Mouse (Mus musculus) cerebellum, adult 2 months (tissue): ENCODE results near the gene Slc7a11. TPM values are rescaled to one million over a fixed set of nuclear protein-coding genes. Genes with fewer than 3 reads are reported as not detected.

ENCODE experiments used
- DNase-seq, 2 experiments: peaks; one replicate each; pipeline ENCODE4 v3.0.0; 2021
- H3K27ac ChIP-seq: fragments of 200-500 bp; 2 replicates; pipeline ENCODE4 v1.5.1; 2012; ENCODE audit warnings: low read length, control low read depth, inconsistent platforms; ENCODE audit not compliant: insufficient read depth
- H3K27me3 ChIP-seq: fragments of 200-500 bp; 2 replicates; pipeline ENCODE4 v1.6.1; 2012; ENCODE audit warnings: inconsistent platforms, mild to moderate bottlenecking, low read length, moderate library complexity; ENCODE audit not compliant: control insufficient read depth, insufficient read depth
- H3K4me1 ChIP-seq: fragments of 200-500 bp; 2 replicates; pipeline ENCODE4 v1.6.1; 2011; ENCODE audit warnings: low read length; ENCODE audit not compliant: control insufficient read depth, insufficient read depth
- H3K4me3 ChIP-seq: fragments of 200-500 bp; replicated peaks from 2 replicates; pipeline ENCODE3; 2011; ENCODE audit warnings: mild to moderate bottlenecking, low read depth, low read length, control low read depth; ENCODE audit not compliant: insufficient read depth
- CTCF ChIP-seq: fragments of 200-500 bp; IDR thresholded peaks from 2 replicates; pipeline ENCODE4 v1.5.1; 2011; ENCODE audit warnings: low read depth, mild to moderate bottlenecking, control low read depth, low read length, moderate library complexity, borderline replicate concordance; ENCODE audit not compliant: insufficient read depth
- POLR2A ChIP-seq: fragments of 200-500 bp; IDR thresholded peaks from 2 replicates; pipeline ENCODE4 v1.6.1; 2011; ENCODE audit warnings: low read length, control low read depth, borderline replicate concordance; ENCODE audit not compliant: insufficient read depth
- WGBS: fragments of 180-500 bp; shearing (Covaris S2); methylation state at CpG from one replicate; pipeline ENCODE4 v1.1.7; 2018; 5-methylcytosine and 5-hydroxymethylcytosine counted together
- polyA plus RNA-seq: library from polyadenylated mRNA; depleted of rRNA; stranded (reverse); fragments of >200 nt; gene quantifications from 2 replicates; pipeline ENCODE4 v1.2.3, GENCODE M21; 2012

The Slc7a11 gene
- polyA plus RNA-seq, 1 experiment, result 5.7 TPM

DNA sequence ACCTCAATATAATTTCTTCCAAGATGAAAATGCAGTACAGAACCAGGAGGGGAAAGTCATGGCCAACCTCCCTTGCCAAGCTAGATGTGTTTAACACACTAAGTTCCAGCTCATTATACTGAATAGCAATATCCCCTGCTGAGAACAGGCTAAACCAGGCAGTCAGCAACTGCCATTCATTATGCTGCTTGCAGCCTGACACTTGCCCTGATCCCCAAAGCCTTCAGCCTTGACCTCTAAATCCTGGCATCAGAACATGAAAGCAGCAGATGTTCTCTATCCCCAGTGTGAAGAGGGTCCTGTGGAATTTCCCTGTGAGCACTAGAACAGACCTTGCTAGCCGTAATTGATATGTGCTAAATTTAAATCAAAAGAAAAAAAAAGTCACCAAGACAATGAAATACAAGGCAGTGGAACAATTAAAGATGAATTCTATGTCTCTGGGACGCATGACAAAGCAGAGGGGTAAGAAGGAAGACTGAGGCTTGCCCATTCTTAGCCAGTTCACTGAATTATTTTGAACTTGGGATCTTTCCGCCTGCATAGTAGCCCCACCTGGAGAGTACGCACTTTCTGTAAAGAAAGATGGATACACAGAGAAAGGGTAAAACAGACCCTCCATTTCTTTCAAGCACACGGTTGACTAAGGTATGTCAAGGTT, 56.7 kb downstream of the Slc7a11 start:
- TF ChIP-seq CTCF, result no peak
- no peak for TF ChIP-seq POLR2A
- no peak overlapping the region for H3K4me3 ChIP-seq
- H3K4me1 ChIP-seq, result no peaks in the 10 kb centered on the region
- no peaks in the 10 kb centered on the region; the same call in 1 of the 2 replicates for H3K27me3 ChIP-seq
- no peak for DNase-seq
- H3K27ac ChIP-seq, result no peak overlapping the region
- 79% methylated on average over 5 of the region's 5 CpGs for WGBS

DNA sequence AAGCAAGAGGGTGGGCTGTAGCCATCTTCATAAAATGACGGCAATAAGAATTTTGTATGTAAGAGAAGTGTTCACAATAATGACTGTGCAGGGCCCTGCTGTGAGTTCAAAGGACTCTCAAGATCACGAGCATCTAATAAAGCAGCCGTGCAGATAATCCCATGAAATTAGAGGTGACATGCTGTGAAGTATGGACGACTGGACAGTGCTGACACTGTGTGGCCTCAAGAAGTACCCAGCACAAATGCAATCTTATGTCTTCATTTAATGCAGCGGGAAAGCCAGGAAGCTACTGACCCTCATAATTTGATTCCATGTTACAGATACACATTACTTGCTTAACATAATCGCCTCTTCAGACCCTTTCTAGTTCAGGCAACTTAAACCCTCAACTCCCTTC, 57.3 kb downstream of the Slc7a11 start:
- TF ChIP-seq POLR2A, result no peak
- no peak for TF ChIP-seq CTCF
- 61% methylated on average over 6 of the region's 6 CpGs for WGBS
- DNase-seq, result no peak
- Histone ChIP-seq H3K4me3 (no peak overlapping the region), H3K27me3 (no peaks in the 10 kb centered on the region; the same call in 1 of the 2 replicates), H3K4me1 (no peaks in the 10 kb centered on the region), H3K27ac (no peak overlapping the region)

DNA sequence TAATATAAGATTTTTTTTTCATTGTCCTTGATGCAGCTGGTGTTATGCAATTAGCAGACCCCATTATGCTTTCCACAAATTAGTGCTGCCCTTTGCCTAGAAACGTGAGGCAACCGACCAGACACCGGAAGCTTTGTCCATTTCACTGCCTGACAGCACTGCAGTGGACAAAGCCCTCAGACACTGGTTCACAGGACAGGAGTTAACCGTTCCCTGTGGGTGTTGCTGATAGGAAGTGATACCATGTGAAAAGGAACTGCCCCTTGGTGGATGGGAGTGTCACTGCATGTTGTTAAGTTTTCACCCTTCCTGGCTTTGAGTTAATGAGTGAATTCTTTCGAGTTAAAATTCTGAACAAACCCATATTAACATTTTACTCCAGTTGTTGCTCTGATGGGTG, 60.7 kb downstream of the Slc7a11 start:
- Histone ChIP-seq H3K4me1 (no peaks in the 10 kb centered on the region), H3K4me3 (no peak overlapping the region), H3K27me3 (no peaks in the 10 kb centered on the region; the same call in 1 of the 2 replicates), H3K27ac (no peak overlapping the region)
- no peak for DNase-seq
- WGBS, result 61% methylated on average over 5 of the region's 5 CpGs
- TF ChIP-seq POLR2A (no peak), CTCF (no peak)

DNA sequence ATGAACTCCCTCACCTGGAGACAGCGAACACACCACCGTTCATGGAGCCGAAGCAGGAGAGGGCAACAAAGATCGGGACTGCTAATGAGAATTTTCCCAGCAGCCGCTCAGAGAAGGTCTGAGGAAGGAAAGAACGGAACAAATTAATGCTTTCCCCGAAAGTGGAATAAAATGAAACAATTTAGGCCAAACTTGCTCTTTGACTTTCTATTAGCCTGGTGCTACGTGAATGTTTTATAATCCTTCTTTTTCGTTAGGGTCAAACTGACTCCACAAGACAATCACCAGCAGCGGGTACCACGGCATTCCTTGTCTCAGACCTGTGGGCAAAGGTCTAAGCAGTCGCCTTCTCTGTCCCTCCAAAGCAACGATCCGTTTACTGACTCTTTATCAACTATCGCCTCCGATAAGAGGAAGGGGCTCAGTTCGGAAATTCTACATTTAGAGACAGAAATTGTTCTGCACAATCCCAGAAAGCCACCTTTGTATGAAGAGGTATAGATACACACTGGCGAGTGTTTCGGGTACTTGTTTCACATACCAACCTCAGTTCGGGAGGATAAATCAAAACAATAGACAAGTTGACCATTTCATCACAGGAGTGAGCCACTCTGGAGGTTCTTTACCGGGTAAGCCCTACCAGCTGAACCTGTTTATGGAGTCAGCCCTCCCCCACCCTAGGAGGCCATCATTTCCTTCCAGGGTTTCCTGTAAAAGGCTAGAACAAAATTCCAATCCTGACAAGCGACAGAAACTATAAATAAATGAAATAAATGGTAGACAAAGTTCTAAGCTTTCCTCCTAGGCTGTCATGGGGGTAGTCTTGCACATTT, 61.3 kb downstream of the Slc7a11 start:
- peak overlapping the region; percentile 51 for H3K4me3 ChIP-seq
- H3K4me1 ChIP-seq, result no peaks in the 10 kb centered on the region
- peak in 1 of 2 experiments; percentile 8 for DNase-seq
- TF ChIP-seq CTCF (no peak), POLR2A (no peak)
- H3K27me3 ChIP-seq, result no peaks in the 10 kb centered on the region; the same call in 1 of the 2 replicates
- H3K27ac ChIP-seq, result no peak overlapping the region
- WGBS, result 50% methylated on average over 22 of the region's 22 CpGs

DNA sequence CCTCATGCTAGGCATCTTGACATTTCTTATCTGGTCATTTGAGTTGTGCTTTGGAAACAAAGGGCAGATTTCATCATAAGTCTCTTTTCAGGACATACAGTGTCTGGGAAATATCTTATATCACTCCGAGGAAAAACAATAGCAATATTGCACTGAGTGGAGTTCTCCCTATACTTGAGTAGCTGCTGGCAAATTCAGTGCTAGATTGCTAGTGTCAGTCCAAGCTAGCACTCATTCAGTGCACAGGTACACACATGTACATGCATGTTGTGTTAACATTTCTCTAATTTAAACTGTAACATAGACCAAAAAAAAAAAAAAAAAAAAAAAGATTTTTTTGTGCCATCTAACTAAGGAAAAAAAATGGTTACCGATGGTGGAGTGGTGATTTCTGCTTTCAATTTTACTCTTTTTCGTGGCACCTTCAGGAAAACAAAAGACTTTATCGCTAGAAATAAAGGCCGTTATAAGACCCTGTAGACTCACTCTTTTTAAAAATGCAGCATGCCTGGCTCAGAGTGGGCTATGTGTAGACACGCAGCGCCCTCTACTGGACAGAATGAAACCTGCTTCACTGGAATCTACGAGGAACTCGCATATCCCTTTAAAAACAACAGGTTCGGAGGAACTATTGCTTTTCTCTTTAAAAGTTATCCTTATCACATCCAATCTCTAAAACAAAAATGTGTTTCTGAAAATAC, 62.1 kb downstream of the Slc7a11 start:
- Histone ChIP-seq H3K4me3 (peak overlapping the region; percentile 51), H3K27ac (no peak overlapping the region), H3K4me1 (no peaks in the 10 kb centered on the region), H3K27me3 (no peaks in the 10 kb centered on the region; the same call in 1 of the 2 replicates)
- peak; percentile 63 to 73 for DNase-seq
- 20% methylated on average over 10 of the region's 10 CpGs for WGBS
- TF ChIP-seq POLR2A (no peak), CTCF (peak; percentile 70)

DNA sequence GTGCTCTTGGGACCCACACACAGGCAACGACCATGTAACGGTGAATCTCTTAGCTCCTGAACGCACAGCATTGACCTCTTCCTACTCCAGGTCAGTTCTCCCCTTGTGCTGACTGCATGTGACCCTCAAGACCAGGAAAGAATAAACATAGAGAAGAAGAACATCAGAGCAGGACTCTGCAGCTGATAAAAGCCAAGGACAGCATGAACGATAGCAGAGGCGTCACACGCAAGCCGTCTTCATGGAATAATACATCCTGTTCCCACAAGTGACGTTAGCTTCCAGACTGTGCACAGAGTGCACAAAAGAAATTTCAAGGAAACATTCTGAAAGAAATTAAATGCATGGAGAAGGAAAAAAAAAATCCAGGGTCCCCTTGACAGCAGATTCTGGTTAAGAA, 63.5 kb downstream of the Slc7a11 start:
- Histone ChIP-seq H3K4me1 (no peaks in the 10 kb centered on the region), H3K4me3 (no peak overlapping the region), H3K27ac (no peak overlapping the region), H3K27me3 (no peaks in the 10 kb centered on the region; the same call in 1 of the 2 replicates)
- WGBS, result 94% methylated on average over 8 of the region's 8 CpGs
- TF ChIP-seq POLR2A (no peak), CTCF (no peak)
- DNase-seq, result no peak

DNA sequence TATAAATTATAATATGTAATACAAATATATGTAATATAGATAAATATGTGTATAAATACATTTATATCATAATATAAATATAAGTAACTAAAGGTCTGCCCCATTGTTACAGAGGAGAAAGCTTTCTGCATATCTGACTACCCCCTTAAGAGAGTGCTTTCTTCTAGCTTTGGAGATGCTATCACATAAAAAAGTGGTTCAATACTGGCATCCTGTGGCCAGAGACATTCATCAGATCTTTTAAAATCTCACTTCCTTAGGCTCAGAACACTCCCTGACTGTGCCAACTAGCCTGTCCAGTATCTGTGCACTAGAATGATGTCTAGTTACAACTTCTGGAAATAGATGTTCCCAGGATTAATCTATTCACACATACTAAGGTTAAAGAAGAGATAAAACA, 67.9 kb downstream of the Slc7a11 start:
- DNase-seq, result no peak
- H3K4me3 ChIP-seq, result no peak overlapping the region
- no peak for TF ChIP-seq POLR2A
- TF ChIP-seq CTCF, result no peak
- no peaks in the 10 kb centered on the region for H3K4me1 ChIP-seq
- no peak overlapping the region for H3K27ac ChIP-seq
- H3K27me3 ChIP-seq, result no peaks in the 10 kb centered on the region
